Mouse (Mus musculus): ENCODE measurements around the gene Gm26602. TPM values are rescaled to one million over a fixed set of nuclear protein-coding genes. Genes with fewer than 3 reads are reported as not detected.

Gene Gm26602
- polyA plus RNA-seq (2012; rRNA removed): not detected in 2 replicates

GRCm38 (mm10) chr10:79910556-79910955, at the start of gene Gm26602:
Gene Gm26602, plus strand, starts transcription at chr10:79910856.
- WGBS: over 99% methylated on average over 4 of the region's 4 CpGs
- TF ChIP-seq POLR2A (IDR thresholded peaks at IDR 0.05; ENCODE audit: control insufficient read depth, extremely low read depth, insufficient read depth, low read length, poor library complexity) (no peak), CTCF (IDR thresholded peaks at IDR 0.05; ENCODE audit: borderline replicate concordance, control insufficient read depth, extremely low read depth, insufficient read depth, low read length, poor library complexity) (no peak)
- Histone ChIP-seq H3K36me3 (ENCODE audit: control insufficient read depth, insufficient read depth, low read length) (no peaks in the 10 kb centered on the region), H3K4me1 (replicated peaks; ENCODE audit: control insufficient read depth, insufficient read depth, low read length) (peaks cover 23% of the 10 kb centered on the region), H3K27ac (ENCODE audit: control insufficient read depth, insufficient read depth, low read length) (no peak within 1 kb of the TSS; the same call in 1 of the 2 replicates), H3K27me3 (ENCODE audit: control insufficient read depth, insufficient read depth, low read length) (no peaks in the 10 kb centered on the region), H3K4me3 (ENCODE audit: control insufficient read depth, insufficient read depth, low read length) (no peak within 1 kb of the TSS)
- DNase-seq: no peak

GRCm38 (mm10) chr10:79861230-79862048, 49.2 kb upstream of the Gm26602 start:
- Histone ChIP-seq H3K4me1 (replicated peaks; ENCODE audit: control insufficient read depth, insufficient read depth, low read length) (peaks cover 22% of the 10 kb centered on the region), H3K27ac (ENCODE audit: control insufficient read depth, insufficient read depth, low read length) (no peak overlapping the region), H3K36me3 (ENCODE audit: control insufficient read depth, insufficient read depth, low read length) (peaks cover 66% of the 10 kb centered on the region), H3K27me3 (ENCODE audit: control insufficient read depth, insufficient read depth, low read length) (no peaks in the 10 kb centered on the region), H3K4me3 (ENCODE audit: control insufficient read depth, insufficient read depth, low read length) (no peak overlapping the region)
- DNase-seq: no peak
- TF ChIP-seq CTCF (IDR thresholded peaks at IDR 0.05; ENCODE audit: borderline replicate concordance, control insufficient read depth, extremely low read depth, insufficient read depth, low read length, poor library complexity): no peak
- TF ChIP-seq POLR2A (IDR thresholded peaks at IDR 0.05; ENCODE audit: control insufficient read depth, extremely low read depth, insufficient read depth, low read length, poor library complexity): no peak
- WGBS: 94% methylated on average over 25 of the region's 25 CpGs

DNA sequence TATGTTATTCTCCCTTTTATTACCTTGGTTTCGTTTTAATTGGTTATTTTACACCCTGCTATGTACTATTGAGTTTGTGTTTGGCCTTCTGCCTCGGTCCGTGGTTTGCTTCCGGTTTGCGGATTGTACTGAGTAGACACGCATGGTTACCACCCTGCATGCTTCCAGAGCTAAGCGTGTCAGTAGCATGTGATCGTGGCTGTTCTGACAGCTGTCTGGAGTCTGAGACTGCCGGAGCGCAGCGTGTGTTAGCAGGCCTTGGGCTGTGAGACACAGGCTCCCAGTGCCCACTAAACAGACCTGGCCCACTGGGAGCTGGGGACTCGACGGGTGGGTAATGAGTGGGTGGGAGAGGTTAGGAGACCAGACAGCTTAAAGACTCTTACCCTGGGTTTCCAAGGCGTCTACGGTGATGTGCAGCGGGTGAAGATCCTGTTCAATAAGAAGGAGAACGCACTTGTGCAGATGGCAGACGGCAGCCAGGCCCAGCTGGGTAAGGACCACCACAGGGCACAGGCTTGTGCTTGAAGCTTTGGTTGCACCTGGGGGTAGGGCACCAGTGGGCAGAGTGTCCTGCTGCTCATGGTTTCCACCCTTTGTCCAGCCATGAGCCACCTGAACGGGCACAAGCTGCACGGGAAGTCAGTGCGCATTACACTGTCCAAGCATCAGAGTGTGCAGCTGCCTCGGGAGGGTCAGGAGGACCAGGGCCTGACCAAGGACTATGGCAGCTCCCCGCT, 48.4 kb upstream of the Gm26602 start:
- peaks cover 15% of the 10 kb centered on the region for H3K4me1 ChIP-seq (replicated peaks; ENCODE audit: control insufficient read depth, insufficient read depth, low read length)
- peaks cover 59% of the 10 kb centered on the region for H3K36me3 ChIP-seq (ENCODE audit: control insufficient read depth, insufficient read depth, low read length)
- DNase-seq: no peak
- H3K27ac ChIP-seq (ENCODE audit: control insufficient read depth, insufficient read depth, low read length): no peak overlapping the region
- TF ChIP-seq POLR2A (IDR thresholded peaks at IDR 0.05; ENCODE audit: control insufficient read depth, extremely low read depth, insufficient read depth, low read length, poor library complexity) (no peak), CTCF (IDR thresholded peaks at IDR 0.05; ENCODE audit: borderline replicate concordance, control insufficient read depth, extremely low read depth, insufficient read depth, low read length, poor library complexity) (no peak)
- 93% methylated on average over 23 of the region's 23 CpGs for WGBS
- no peak overlapping the region for H3K4me3 ChIP-seq (ENCODE audit: control insufficient read depth, insufficient read depth, low read length)
- H3K27me3 ChIP-seq (ENCODE audit: control insufficient read depth, insufficient read depth, low read length): no peaks in the 10 kb centered on the region

DNA sequence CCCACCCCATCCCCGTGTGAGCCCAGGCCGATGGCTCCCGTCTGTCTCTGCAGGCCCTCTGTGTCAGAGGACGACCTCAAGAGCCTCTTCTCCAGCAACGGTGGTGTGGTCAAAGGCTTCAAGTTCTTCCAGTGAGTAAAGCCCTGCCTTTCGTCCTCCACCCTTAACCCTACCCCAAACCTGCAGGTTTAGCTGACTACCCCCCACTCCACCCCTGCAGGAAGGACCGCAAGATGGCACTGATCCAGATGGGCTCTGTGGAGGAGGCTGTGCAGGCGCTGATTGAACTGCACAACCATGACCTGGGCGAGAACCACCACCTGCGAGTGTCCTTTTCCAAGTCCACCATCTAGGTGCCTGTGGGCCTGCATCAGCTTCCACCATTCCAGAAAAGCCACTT, 47.7 kb upstream of the Gm26602 start:
- H3K27me3 ChIP-seq (ENCODE audit: control insufficient read depth, insufficient read depth, low read length): no peaks in the 10 kb centered on the region
- TF ChIP-seq CTCF (IDR thresholded peaks at IDR 0.05; ENCODE audit: borderline replicate concordance, control insufficient read depth, extremely low read depth, insufficient read depth, low read length, poor library complexity) (no peak), POLR2A (IDR thresholded peaks at IDR 0.05; ENCODE audit: control insufficient read depth, extremely low read depth, insufficient read depth, low read length, poor library complexity) (no peak)
- H3K4me3 ChIP-seq (ENCODE audit: control insufficient read depth, insufficient read depth, low read length): no peak overlapping the region
- peaks cover 57% of the 10 kb centered on the region for H3K36me3 ChIP-seq (ENCODE audit: control insufficient read depth, insufficient read depth, low read length)
- H3K4me1 ChIP-seq (replicated peaks; ENCODE audit: control insufficient read depth, insufficient read depth, low read length): peaks cover 7% of the 10 kb centered on the region
- no peak for DNase-seq
- no peak overlapping the region for H3K27ac ChIP-seq (ENCODE audit: control insufficient read depth, insufficient read depth, low read length)
- 86% methylated on average over 10 of the region's 10 CpGs for WGBS

DNA sequence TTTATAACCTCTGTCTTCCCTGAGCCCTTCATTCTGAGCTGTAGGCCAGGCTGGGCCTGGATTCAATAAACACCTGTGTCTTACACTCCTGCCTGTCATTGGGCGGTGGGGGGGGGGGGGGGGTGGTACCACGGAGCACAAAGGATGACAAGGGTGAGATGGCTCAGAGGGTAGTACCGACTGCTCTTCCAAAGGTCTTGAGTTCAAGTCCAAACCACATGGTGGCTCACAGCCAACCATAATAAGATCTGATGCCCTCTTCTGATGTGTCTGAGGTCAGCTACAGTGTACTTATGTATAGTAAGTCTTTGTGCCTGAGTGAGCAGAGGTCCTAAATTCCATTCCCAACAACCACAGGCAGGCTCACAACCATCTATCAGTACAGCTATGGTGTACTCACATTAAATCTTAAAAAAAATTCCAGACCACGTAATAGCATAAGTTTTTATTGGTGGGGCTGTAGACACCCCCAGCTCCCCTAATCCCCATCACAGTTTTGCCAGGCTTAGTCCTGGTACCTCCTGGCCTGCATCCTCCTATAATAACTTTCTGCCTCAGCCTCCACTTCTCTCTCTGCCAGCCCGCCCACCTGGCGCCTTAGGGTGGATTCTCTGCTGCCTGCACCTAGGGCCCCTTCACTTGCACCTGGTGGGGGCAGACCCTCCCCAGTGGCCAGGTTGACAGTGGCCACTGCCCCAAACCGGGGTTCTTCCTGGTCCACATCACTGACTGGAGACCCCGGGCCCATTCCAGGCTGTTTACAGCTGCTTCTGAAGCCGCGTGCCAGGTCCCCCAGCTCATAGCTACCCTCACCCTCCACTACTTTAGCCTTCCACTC, 46.1 kb upstream of the Gm26602 start:
- no peak overlapping the region for H3K27ac ChIP-seq (ENCODE audit: control insufficient read depth, insufficient read depth, low read length)
- no peak for TF ChIP-seq POLR2A (IDR thresholded peaks at IDR 0.05; ENCODE audit: control insufficient read depth, extremely low read depth, insufficient read depth, low read length, poor library complexity)
- WGBS: 79% methylated on average over 10 of the region's 10 CpGs
- H3K4me1 ChIP-seq (replicated peaks; ENCODE audit: control insufficient read depth, insufficient read depth, low read length): no peaks in the 10 kb centered on the region
- no peak overlapping the region for H3K4me3 ChIP-seq (ENCODE audit: control insufficient read depth, insufficient read depth, low read length)
- no peak for DNase-seq
- H3K36me3 ChIP-seq (ENCODE audit: control insufficient read depth, insufficient read depth, low read length): peaks cover 46% of the 10 kb centered on the region
- no peaks in the 10 kb centered on the region for H3K27me3 ChIP-seq (ENCODE audit: control insufficient read depth, insufficient read depth, low read length)

GRCm38 (mm10) chr10:79865189-79865601, 45.5 kb upstream of the Gm26602 start:
- no peak overlapping the region for H3K4me3 ChIP-seq (ENCODE audit: control insufficient read depth, insufficient read depth, low read length)
- peaks cover 40% of the 10 kb centered on the region for H3K36me3 ChIP-seq (ENCODE audit: control insufficient read depth, insufficient read depth, low read length)
- DNase-seq: no peak
- H3K27me3 ChIP-seq (ENCODE audit: control insufficient read depth, insufficient read depth, low read length): no peaks in the 10 kb centered on the region
- WGBS: 93% methylated on average over 12 of the region's 12 CpGs
- no peaks in the 10 kb centered on the region for H3K4me1 ChIP-seq (replicated peaks; ENCODE audit: control insufficient read depth, insufficient read depth, low read length)
- no peak for TF ChIP-seq POLR2A (IDR thresholded peaks at IDR 0.05; ENCODE audit: control insufficient read depth, extremely low read depth, insufficient read depth, low read length, poor library complexity)
- no peak for TF ChIP-seq CTCF (IDR thresholded peaks at IDR 0.05; ENCODE audit: borderline replicate concordance, control insufficient read depth, extremely low read depth, insufficient read depth, low read length, poor library complexity)
- no peak overlapping the region for H3K27ac ChIP-seq (ENCODE audit: control insufficient read depth, insufficient read depth, low read length)
